Mouse (Mus musculus) heart, embryonic 16.5 days (tissue): ENCODE data around the gene Agpat2. TPM values are rescaled to one million over a fixed set of nuclear protein-coding genes. Genes with fewer than 3 reads are reported as not detected.

Source experiments
- ATAC-seq: fragments of 200-750 bp; cut with Nextera tagmentation; replicated peaks from 2 replicates; pipeline ENCODE4 v1.8.0; 2017; ENCODE audit warnings: moderate number of reproducible peaks; ENCODE audit not compliant: insufficient read depth, low FRiP score; ENCODE audit errors: extremely low read depth
- H3K27ac ChIP-seq: fragments of 300-500 bp; sonication (generic); 2 replicates; pipeline ENCODE4 v1.5.1; 2014; ENCODE audit warnings: mild to moderate bottlenecking, low read length, control low read depth, moderate library complexity
- H3K27me3 ChIP-seq: fragments of 300-500 bp; sonication (generic); 2 replicates; pipeline ENCODE4 v1.6.1; 2014; ENCODE audit warnings: low read length, mixed read lengths; ENCODE audit not compliant: control insufficient read depth, insufficient read depth
- H3K36me3 ChIP-seq: fragments of 300-500 bp; sonication (generic); 2 replicates; pipeline ENCODE4 v1.6.1; 2014; ENCODE audit not compliant: control insufficient read depth, insufficient read depth
- H3K4me1 ChIP-seq: fragments of 300-500 bp; sonication (generic); 2 replicates; pipeline ENCODE4 v1.6.1; 2014; ENCODE audit warnings: low read length, mixed read lengths; ENCODE audit not compliant: control insufficient read depth, insufficient read depth
- H3K4me2 ChIP-seq: fragments of 300-500 bp; sonication (generic); 2 replicates; pipeline ENCODE4 v1.6.1; 2014; ENCODE audit warnings: low read depth, mild to moderate bottlenecking, control low read depth, low read length
- H3K4me3 ChIP-seq: fragments of 300-500 bp; sonication (generic); 2 replicates; pipeline ENCODE4 v1.5.1; 2014; ENCODE audit warnings: mild to moderate bottlenecking, control low read depth, low read length
- H3K9ac ChIP-seq: fragments of 300-500 bp; sonication (generic); 2 replicates; pipeline ENCODE4 v1.6.1; 2014; ENCODE audit warnings: low read length, control low read depth
- H3K9me3 ChIP-seq: fragments of 300-500 bp; sonication (generic); replicated peaks from 2 replicates; pipeline ENCODE4 v1.6.1; 2016; ENCODE audit warnings: low read length; ENCODE audit not compliant: control insufficient read depth
- WGBS: fragments of 180-500 bp; shearing (Covaris S2); extraction: QIAGEN DNeasy Blood & Tissue Kit; methylation state at CpG from one replicate; pipeline ENCODE4 v1.1.7; 2014; 5-methylcytosine and 5-hydroxymethylcytosine counted together
- microRNA counts: library from miRNA; unstranded; fragments of <30 nt; microRNA quantifications from one replicate; lab custom pipeline; 2016
- microRNA-seq: library from miRNA; unstranded; fragments of <30 nt; microRNA quantifications from one replicate; pipeline ENCODE4, GENCODE M21; 2017
- polyA plus RNA-seq: library from polyadenylated mRNA; unstranded; fragments of >200 nt; fragmentation: Nextera tagmentation; extraction: Ambion mirVana; gene quantifications from 2 replicates; pipeline ENCODE4 v1.2.1, GENCODE M21; 2015

The Agpat2 gene
- polyA plus RNA-seq, 1 experiment from 2014 or later: 25.9 TPM

GRCm38 (mm10) chr2:26549801-26550200, 54.4 kb downstream of the Agpat2 start:
- Histone ChIP-seq H3K9ac (no peak overlapping the region), H3K4me1 (peaks cover 39% of the 10 kb centered on the region), H3K27ac (peak overlapping the region; percentile 75), H3K4me3 (no peak overlapping the region), H3K36me3 (no peaks in the 10 kb centered on the region), H3K9me3 (no peaks in the 10 kb centered on the region), H3K27me3 (no peaks in the 10 kb centered on the region), H3K4me2 (no peak overlapping the region)
- 67% methylated on average over 10 of the region's 10 CpGs for WGBS
- ATAC-seq: no peak

- Histone ChIP-seq H3K4me3 (no peak overlapping the region), H3K27ac (0 out of 2 replicates have a peak overlapping the region, but pooled peaks have one; percentile 10), H3K36me3 (no peaks in the 10 kb centered on the region), H3K9me3 (no peaks in the 10 kb centered on the region), H3K27me3 (no peaks in the 10 kb centered on the region), H3K4me1 (peaks cover 55% of the 10 kb centered on the region), H3K4me2 (no peak overlapping the region), H3K9ac (0 out of 2 replicates have a peak overlapping the region, but pooled peaks have one; percentile 28)
- 36% methylated on average over 2 of the region's 2 CpGs for WGBS
- ATAC-seq: no peak
Observed at GRCm38 (mm10) chr2:26547481-26547880, 56.7 kb downstream of the Agpat2 start.

- H3K36me3 ChIP-seq: no peaks in the 10 kb centered on the region
- peak; percentile 63 for ATAC-seq
- H3K4me3 ChIP-seq: no peak overlapping the region
- peak overlapping the region; percentile 80 for H3K27ac ChIP-seq
- peaks cover 40% of the 10 kb centered on the region for H3K4me1 ChIP-seq
- H3K9me3 ChIP-seq: no peaks in the 10 kb centered on the region
- 27% methylated on average over 3 of the region's 3 CpGs for WGBS
- no peaks in the 10 kb centered on the region for H3K27me3 ChIP-seq
- H3K9ac ChIP-seq: peak overlapping the region; percentile 42; the same call in 1 of the 2 replicates
- H3K4me2 ChIP-seq: no peak overlapping the region
Observed at GRCm38 (mm10) chr2:26544265-26544664, 60.0 kb downstream of the Agpat2 start.

- no peak overlapping the region for H3K4me2 ChIP-seq
- H3K36me3 ChIP-seq: no peaks in the 10 kb centered on the region
- ATAC-seq: no peak
- WGBS: 55% methylated on average over 8 of the region's 8 CpGs
- no peaks in the 10 kb centered on the region for H3K9me3 ChIP-seq
- peak overlapping the region; percentile 80 for H3K27ac ChIP-seq
- no peak overlapping the region for H3K4me3 ChIP-seq
- H3K9ac ChIP-seq: no peak overlapping the region
- H3K4me1 ChIP-seq: peaks cover 38% of the 10 kb centered on the region
- no peaks in the 10 kb centered on the region for H3K27me3 ChIP-seq
Observed at GRCm38 (mm10) chr2:26543768-26544167, 60.4 kb downstream of the Agpat2 start.

- WGBS: 46% methylated on average over 4 of the region's 4 CpGs
- no peaks in the 10 kb centered on the region for H3K9me3 ChIP-seq
- no peak overlapping the region for H3K4me2 ChIP-seq
- H3K27ac ChIP-seq: peak overlapping the region; percentile 80
- H3K9ac ChIP-seq: no peak overlapping the region
- H3K4me1 ChIP-seq: peaks cover 38% of the 10 kb centered on the region
- no peaks in the 10 kb centered on the region for H3K27me3 ChIP-seq
- no peak overlapping the region for H3K4me3 ChIP-seq
- H3K36me3 ChIP-seq: no peaks in the 10 kb centered on the region
- ATAC-seq: no peak
Observed at GRCm38 (mm10) chr2:26543155-26543554, 61.1 kb downstream of the Agpat2 start.

MicroRNAs encoded within 50 kb of the gene (microRNA counts, 519-probe panel; counts per million panel counts)
- microRNA mmu-miR-126-3p (lab: Ali Mortazavi, UCI) (4,265 counts per million, percentile 97 among the panel's probes with 10 or more counts), microRNA mmu-miR-126-5p (lab: Ali Mortazavi, UCI) (3,605 counts per million, percentile 89 among the panel's probes with 10 or more counts)

Small RNA genes lying within 50 kb of the gene (microRNA-seq; reads per million reads assigned to microRNA genes)
- gene Mir126a (2.0 reads per million, percentile 4 among the genes with 10 or more reads in this experiment), gene Mir126b (not detected)

Other genes starting within 250 kb of the Agpat2 start
- gene Card9, start 243.5 kb downstream of the Agpat2 start, polyA plus RNA-seq: 1.0 and 1.2 TPM in 2 replicates
- gene Snapc4, start 223.8 kb downstream of the Agpat2 start, polyA plus RNA-seq: 14.8 and 18.5 TPM in 2 replicates
- gene Entr1, start 215.1 kb downstream of the Agpat2 start, polyA plus RNA-seq: 81.4 and 86.0 TPM in 2 replicates
- 118 and 119 TPM in 2 replicates for gene Pmpca, start 215.1 kb downstream of the Agpat2 start, polyA plus RNA-seq
- 15.0 and 15.3 TPM in 2 replicates for gene Inpp5e, start 195.2 kb downstream of the Agpat2 start, polyA plus RNA-seq
- 14.5 and 14.8 TPM in 2 replicates for gene Sec16a, start 159.2 kb downstream of the Agpat2 start, polyA plus RNA-seq
- 17.9 and 21.8 TPM in 2 replicates for gene Notch1, start 87.8 kb downstream of the Agpat2 start, polyA plus RNA-seq
- gene Egfl7, start 24.4 kb downstream of the Agpat2 start, polyA plus RNA-seq: 188 and 216 TPM in 2 replicates
- gene Gm20532, start 17.8 kb downstream of the Agpat2 start, polyA plus RNA-seq: not detected in 2 replicates
- gene Fam69b, start 24.0 kb upstream of the Agpat2 start, polyA plus RNA-seq: 12.5 and 15.8 TPM in 2 replicates
- not detected in 2 replicates for gene Lcn4, start 66.9 kb upstream of the Agpat2 start, polyA plus RNA-seq